Mouse (Mus musculus): ENCODE measurements at regions not wholly inside any gene's neighbourhood (a gene's known extent, or its start where the extent isn't known, plus 50 kb on each side); places are given as distances from the start of the nearest gene placed in this dataset.

DNA sequence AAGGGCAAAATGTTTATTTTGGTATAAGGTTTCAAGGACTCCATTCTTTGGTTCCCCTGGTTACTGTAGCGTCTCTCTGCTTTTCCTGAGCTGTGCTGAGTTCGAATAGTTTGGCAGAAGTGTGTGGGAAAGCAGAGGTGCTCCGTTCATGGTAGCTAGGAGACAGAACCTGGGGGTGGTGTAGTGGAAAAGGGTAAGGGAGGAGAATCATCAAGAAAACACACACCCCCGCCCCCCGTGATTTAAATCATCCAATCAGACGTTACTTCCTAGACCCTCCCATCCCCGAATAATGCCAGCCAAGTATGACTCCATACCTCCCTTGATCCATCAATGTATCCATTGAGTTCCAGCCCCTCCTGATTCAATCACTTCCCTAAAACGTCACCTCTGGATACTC is 418.6 kb upstream of the Id4 start:
- Histone ChIP-seq H3K4me1 (ENCODE audit: control insufficient read depth, insufficient read depth, low read length) (no peaks in the 10 kb centered on the region; the same call in 1 of the 2 replicates), H3K27ac (ENCODE audit: insufficient read depth, low read length) (no peak overlapping the region), H3K4me3 (replicated peaks; ENCODE audit: insufficient read depth, low read depth, low read length) (no peak overlapping the region), H3K27me3 (ENCODE audit: control insufficient read depth, insufficient read depth, low read length) (no peaks in the 10 kb centered on the region; the same call in 1 of the 2 replicates)
- WGBS = 92% methylated on average over 8 of the region's 8 CpGs
- DNase-seq = no peak
- no peak for TF ChIP-seq CTCF (IDR thresholded peaks at IDR 0.05; ENCODE audit: borderline replicate concordance, insufficient read depth, low read depth, low read length)
- TF ChIP-seq POLR2A (IDR thresholded peaks at IDR 0.05; ENCODE audit: borderline replicate concordance, insufficient read depth, low read length) = no peak

- Histone ChIP-seq H3K4me3 (replicated peaks; ENCODE audit: insufficient read depth, low read depth, low read length) (no peak overlapping the region), H3K27ac (ENCODE audit: insufficient read depth, low read length) (no peak overlapping the region), H3K4me1 (ENCODE audit: control insufficient read depth, insufficient read depth, low read length) (no peaks in the 10 kb centered on the region; the same call in 1 of the 2 replicates), H3K27me3 (ENCODE audit: control insufficient read depth, insufficient read depth, low read length) (no peaks in the 10 kb centered on the region; the same call in 1 of the 2 replicates)
- no peak for DNase-seq
- WGBS = 67% methylated on average over 9 of the region's 9 CpGs
- no peak for TF ChIP-seq CTCF (IDR thresholded peaks at IDR 0.05; ENCODE audit: borderline replicate concordance, insufficient read depth, low read depth, low read length)
- no peak for TF ChIP-seq POLR2A (IDR thresholded peaks at IDR 0.05; ENCODE audit: borderline replicate concordance, insufficient read depth, low read length)
Measured at GRCm38 (mm10) chr13:47843011-47843410, 418.0 kb upstream of the Id4 start.

- TF ChIP-seq POLR2A (IDR thresholded peaks at IDR 0.05; ENCODE audit: borderline replicate concordance, insufficient read depth, low read length) (no peak), CTCF (IDR thresholded peaks at IDR 0.05; ENCODE audit: borderline replicate concordance, insufficient read depth, low read depth, low read length) (no peak)
- Histone ChIP-seq H3K27me3 (ENCODE audit: control insufficient read depth, insufficient read depth, low read length) (no peaks in the 10 kb centered on the region; the same call in 1 of the 2 replicates), H3K4me3 (replicated peaks; ENCODE audit: insufficient read depth, low read depth, low read length) (no peak overlapping the region), H3K4me1 (ENCODE audit: control insufficient read depth, insufficient read depth, low read length) (no peaks in the 10 kb centered on the region; the same call in 1 of the 2 replicates), H3K27ac (ENCODE audit: insufficient read depth, low read length) (no peak overlapping the region)
- DNase-seq = no peak
- WGBS = 42% methylated on average over 13 of the region's 13 CpGs
Measured at GRCm38 (mm10) chr13:47843541-47844267, 417.3 kb upstream of the Id4 start.

DNA sequence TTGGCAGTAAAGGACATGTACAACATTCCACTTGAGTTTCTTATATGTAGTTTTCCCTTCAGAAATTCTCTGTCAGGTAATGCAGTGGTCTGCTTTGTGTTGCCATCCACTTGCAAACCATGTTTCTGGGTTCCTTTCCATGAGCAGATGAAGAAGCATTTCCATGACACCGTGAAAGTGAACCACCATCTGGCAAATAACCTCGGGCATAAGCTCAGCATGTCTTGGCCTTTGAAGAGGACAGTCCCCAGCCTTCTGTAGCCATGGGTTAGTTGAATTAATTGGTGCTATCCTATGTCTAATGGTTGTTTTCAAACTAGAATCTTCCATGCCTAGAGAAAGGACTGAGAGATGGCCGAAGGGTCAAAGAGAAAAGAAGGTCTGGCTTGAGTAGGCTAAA is 414.3 kb upstream of the Id4 start:
- Histone ChIP-seq H3K27ac (ENCODE audit: insufficient read depth, low read length) (no peak overlapping the region), H3K4me1 (ENCODE audit: control insufficient read depth, insufficient read depth, low read length) (no peaks in the 10 kb centered on the region; the same call in 1 of the 2 replicates), H3K4me3 (replicated peaks; ENCODE audit: insufficient read depth, low read depth, low read length) (no peak overlapping the region), H3K27me3 (ENCODE audit: control insufficient read depth, insufficient read depth, low read length) (no peaks in the 10 kb centered on the region; the same call in 1 of the 2 replicates)
- WGBS = 46% methylated on average over 3 of the region's 3 CpGs
- TF ChIP-seq CTCF (IDR thresholded peaks at IDR 0.05; ENCODE audit: borderline replicate concordance, insufficient read depth, low read depth, low read length) (no peak), POLR2A (IDR thresholded peaks at IDR 0.05; ENCODE audit: borderline replicate concordance, insufficient read depth, low read length) (no peak)
- DNase-seq = no peak

GRCm38 (mm10) chr13:47848371-47849188 is 412.4 kb upstream of the Id4 start:
- no peaks in the 10 kb centered on the region for H3K4me1 ChIP-seq (ENCODE audit: control insufficient read depth, insufficient read depth, low read length)
- no peak overlapping the region for H3K27ac ChIP-seq (ENCODE audit: insufficient read depth, low read length)
- no peak overlapping the region for H3K4me3 ChIP-seq (replicated peaks; ENCODE audit: insufficient read depth, low read depth, low read length)
- peak in 1 of 2 experiments; percentile 28 for DNase-seq
- no peaks in the 10 kb centered on the region; the same call in 1 of the 2 replicates for H3K27me3 ChIP-seq (ENCODE audit: control insufficient read depth, insufficient read depth, low read length)
- no peak for TF ChIP-seq CTCF (IDR thresholded peaks at IDR 0.05; ENCODE audit: borderline replicate concordance, insufficient read depth, low read depth, low read length)
- no peak for TF ChIP-seq POLR2A (IDR thresholded peaks at IDR 0.05; ENCODE audit: borderline replicate concordance, insufficient read depth, low read length)
- WGBS = 34% methylated on average over 11 of the region's 11 CpGs

GRCm38 (mm10) chr13:47855422-47856108 is 405.5 kb upstream of the Id4 start:
- TF ChIP-seq CTCF (IDR thresholded peaks at IDR 0.05; ENCODE audit: borderline replicate concordance, insufficient read depth, low read depth, low read length) (no peak), POLR2A (IDR thresholded peaks at IDR 0.05; ENCODE audit: borderline replicate concordance, insufficient read depth, low read length) (no peak)
- H3K27ac ChIP-seq (ENCODE audit: insufficient read depth, low read length) = no peak overlapping the region
- H3K4me1 ChIP-seq (ENCODE audit: control insufficient read depth, insufficient read depth, low read length) = no peaks in the 10 kb centered on the region

GRCm38 (mm10) chr13:47858946-47859345 is 402.1 kb upstream of the Id4 start:
- no peak overlapping the region for H3K27ac ChIP-seq (ENCODE audit: insufficient read depth, low read length)
- no peak for TF ChIP-seq CTCF (IDR thresholded peaks at IDR 0.05; ENCODE audit: borderline replicate concordance, insufficient read depth, low read depth, low read length)
- no peak for TF ChIP-seq POLR2A (IDR thresholded peaks at IDR 0.05; ENCODE audit: borderline replicate concordance, insufficient read depth, low read length)
- H3K27me3 ChIP-seq (ENCODE audit: control insufficient read depth, insufficient read depth, low read length) = no peaks in the 10 kb centered on the region; the same call in 1 of the 2 replicates
- 92% methylated on average over 4 of the region's 4 CpGs for whole genome bisulfite sequencing
- H3K4me1 ChIP-seq (ENCODE audit: control insufficient read depth, insufficient read depth, low read length) = no peaks in the 10 kb centered on the region
- no peak for DNase-seq
- no peak overlapping the region for H3K4me3 ChIP-seq (replicated peaks; ENCODE audit: insufficient read depth, low read depth, low read length)

More at GRCm38 (mm10) chr13:47855422-47856108, 405.5 kb upstream of the Id4 start:
- whole genome bisulfite sequencing = 11% methylated on average over 22 of the region's 22 CpGs
- Histone ChIP-seq H3K27me3 (ENCODE audit: control insufficient read depth, insufficient read depth, low read length) (no peaks in the 10 kb centered on the region; the same call in 1 of the 2 replicates), H3K4me3 (replicated peaks; ENCODE audit: insufficient read depth, low read depth, low read length) (no peak overlapping the region)
- DNase-seq = no peak
